Mouse (Mus musculus) cortical plate, adult 2 months (tissue): Measurements from ENCODE around the gene Jam2.
A peak's percentile ranks its signal among the peaks of the same experiment; 100 is the strongest.

Experiments used
- CTCF ChIP-seq: fragments of 200-500 bp; IDR thresholded peaks from 2 replicates; pipeline ENCODE4 v1.5.1; 2011; ENCODE audit warnings: mild to moderate bottlenecking, control low read depth, low read length; ENCODE audit not compliant: insufficient read depth; ENCODE audit errors: extremely low read depth
- POLR2A ChIP-seq: fragments of 200-500 bp; IDR thresholded peaks from 2 replicates; pipeline ENCODE4 v1.6.1; 2011; ENCODE audit warnings: mild to moderate bottlenecking, low read length, control low read depth; ENCODE audit not compliant: insufficient read depth; ENCODE audit errors: extremely low read depth

GRCm38 (mm10) chr16:84776089-84776784 lies 2.3 kb downstream of the Jam2 start:
- no peak for TF ChIP-seq POLR2A
- peak; percentile 36; the same call in 1 of the 2 replicates for TF ChIP-seq CTCF
